Mouse (Mus musculus) WW6 (cell line): ENCODE measurements around the gene Dctn2.

Experiments used
- DNase-seq: peaks from one replicate; pipeline ENCODE4 v3.0.0-alpha.2; 2013; ENCODE audit warnings: low read depth, low spot score

Gene Dctn2

DNA sequence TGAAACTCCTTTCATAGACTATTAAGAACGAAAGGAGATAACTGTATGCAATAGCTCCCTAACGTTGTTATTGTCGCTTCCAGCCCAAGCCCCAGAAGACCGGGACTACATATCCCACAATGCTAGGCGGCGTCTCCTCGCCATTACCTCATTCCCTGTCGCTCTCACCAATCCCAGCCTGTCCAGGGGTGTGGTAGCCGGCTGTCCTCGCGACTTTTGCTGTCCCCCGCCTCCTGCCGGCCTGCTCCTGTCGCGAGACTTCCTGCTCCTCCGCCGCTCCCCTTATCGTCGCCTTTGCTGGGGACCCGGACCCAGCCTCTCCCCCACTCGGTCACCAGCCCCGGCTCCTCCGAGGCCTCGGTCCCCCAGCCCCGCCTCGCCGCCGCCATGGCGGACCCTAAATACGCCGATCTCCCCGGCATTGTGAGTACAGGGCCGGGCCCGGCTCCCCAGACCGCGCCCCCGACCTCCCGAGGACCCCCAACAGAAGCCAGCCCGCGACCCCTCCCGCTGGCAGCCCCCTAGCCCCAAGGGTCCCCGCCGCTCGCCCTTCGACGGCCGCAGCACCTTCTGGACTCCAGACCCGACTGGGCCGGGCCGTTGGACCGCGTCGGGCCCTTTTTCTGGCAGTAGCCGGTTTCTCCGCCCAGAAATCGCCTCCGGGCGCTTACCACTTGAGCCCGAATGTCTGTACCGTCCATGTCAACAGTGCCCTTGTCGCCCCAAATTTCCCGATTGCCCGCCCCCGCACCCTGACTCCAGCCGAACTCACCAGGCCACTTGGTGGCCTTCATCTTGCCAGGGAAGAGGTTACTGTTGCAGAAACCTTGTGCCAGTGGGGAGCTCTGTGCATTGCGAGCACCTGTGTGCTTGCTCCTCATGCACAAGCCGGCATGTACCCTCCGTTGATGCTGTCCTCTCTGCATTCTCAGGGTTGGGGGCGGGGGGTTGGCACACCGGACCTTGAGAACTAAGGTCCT is at the start of gene Dctn2:
TSS of gene Dctn2 (plus strand) at position 257 of the 980 bp plus-strand sequence.
- DNase-seq = no peak

- no peak for DNase-seq
Observed at GRCm38 (mm10) chr10:127216456-127216855, 49.7 kb upstream of the Dctn2 start.

DNA sequence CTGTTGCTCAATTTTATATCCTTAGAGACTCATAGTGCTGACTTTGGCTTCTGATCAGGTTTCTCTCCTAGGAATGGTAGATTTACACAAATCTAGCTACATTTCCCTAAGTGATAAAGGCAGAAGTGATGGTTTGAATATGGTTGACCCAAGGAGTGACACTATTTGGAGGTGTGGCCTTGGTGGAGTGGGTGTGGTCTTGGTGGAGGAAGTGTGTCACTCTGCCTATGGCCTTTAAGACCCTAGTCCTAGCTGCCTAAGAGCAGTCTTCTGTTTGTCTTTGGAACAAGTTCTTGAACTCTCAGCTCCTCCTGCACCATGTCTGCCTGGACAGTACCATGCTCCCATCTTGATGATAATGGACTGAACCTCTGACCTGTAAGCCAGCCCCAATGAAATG is 49.0 kb upstream of the Dctn2 start:
- DNase-seq = no peak

- no peak for DNase-seq
Observed at GRCm38 (mm10) chr10:127218339-127218738, 47.8 kb upstream of the Dctn2 start.

DNA sequence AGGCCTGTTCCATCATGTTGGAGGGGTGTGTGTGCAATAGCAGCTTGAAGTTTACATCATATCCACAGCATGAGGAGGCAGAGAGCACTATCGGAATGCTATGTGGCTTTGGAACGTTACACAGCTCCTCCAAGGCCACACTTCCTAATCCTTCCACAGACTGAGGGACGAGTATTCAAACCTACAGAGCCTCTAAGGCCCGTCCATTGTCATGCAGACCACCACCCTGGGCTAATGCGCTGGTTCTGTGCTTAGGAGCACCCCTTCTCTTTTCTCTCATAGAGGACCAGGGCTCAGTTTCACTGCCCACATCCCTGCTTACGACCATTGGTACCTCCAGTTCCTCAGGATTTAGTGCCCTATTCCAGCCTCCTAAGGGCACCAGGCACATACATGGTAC is 41.0 kb upstream of the Dctn2 start:
- no peak for DNase-seq

DNA sequence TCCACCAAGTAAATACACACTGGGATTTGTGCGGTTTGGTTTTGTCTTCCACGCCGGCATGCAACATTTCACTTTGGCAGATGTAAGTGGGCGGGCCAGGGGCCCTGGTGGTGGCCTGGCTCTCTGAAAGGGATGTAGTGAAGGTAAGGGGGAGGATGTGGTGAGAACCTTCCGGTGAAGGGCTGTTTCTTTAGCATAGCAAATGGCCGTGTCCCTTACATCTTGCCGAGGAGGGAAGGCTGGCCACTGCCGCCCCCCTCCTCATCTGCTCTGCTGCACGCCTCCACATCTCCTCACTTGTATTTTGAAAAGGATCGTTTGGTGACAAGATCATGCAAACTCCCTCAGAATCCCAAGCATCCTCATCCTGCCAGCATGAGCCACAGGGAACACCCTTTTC is 40.4 kb upstream of the Dctn2 start:
- no peak for DNase-seq

- no peak for DNase-seq
Observed at GRCm38 (mm10) chr10:127226318-127226895, 39.8 kb upstream of the Dctn2 start.

DNA sequence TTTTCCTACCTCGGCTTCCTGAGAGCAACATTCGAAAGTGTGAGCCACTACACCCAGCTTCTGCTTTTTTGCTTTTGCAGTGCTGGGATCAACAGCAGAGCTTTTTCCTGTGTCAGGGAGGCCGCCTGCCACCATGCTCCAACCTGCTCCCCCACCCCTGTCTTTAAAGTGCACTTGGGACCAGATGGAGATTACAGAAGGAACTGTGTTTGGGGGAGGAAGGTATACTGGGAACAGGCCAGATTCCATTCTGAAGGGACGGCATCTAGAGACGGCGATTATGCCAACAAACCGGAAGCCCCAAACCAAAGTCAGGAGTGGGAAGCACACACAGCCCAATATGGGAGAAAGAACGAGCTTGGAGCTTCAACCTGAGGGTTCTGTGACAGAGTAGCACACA is 39.0 kb upstream of the Dctn2 start:
- DNase-seq = no peak

- no peak for DNase-seq
Observed at GRCm38 (mm10) chr10:127228897-127229296, 37.3 kb upstream of the Dctn2 start.

DNA sequence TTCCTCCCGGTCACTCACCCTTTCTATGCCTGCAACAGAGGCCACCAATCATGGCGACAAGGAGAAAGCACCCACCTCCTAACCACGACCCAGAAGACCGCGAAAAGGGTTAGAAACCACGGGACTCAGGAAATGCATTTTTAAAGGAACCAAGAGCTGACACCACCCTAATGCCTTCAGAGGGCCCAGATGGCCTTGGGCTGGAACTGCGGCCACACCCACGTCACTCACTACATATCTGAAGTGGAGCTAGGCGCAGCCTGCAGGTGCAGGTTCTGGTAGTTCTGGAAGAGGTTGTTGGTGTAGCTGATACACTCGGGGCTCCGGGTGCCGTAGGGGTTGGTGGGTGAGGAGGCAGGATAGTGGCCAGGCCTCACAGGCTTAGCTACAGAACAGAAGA is 35.5 kb upstream of the Dctn2 start:
- DNase-seq = no peak

DNA sequence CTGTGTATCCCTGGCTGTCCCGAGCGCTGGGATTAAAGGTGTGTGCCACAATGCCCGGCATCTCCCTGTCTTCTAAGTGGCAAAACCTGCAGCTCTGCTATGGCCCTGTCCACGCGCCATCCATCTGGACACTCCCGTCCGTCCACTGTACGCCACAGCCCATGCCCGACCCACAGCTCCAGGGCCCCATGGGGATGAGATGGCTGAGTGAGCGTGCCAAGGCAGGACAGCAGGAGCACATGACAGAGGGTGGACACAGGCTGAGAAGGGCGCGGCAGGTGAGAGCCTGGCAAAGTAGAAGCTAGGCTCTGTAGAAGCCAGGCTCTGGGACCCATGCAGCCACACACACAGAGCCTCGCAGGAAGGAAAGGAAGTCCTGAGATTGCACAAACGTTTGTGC is 34.4 kb upstream of the Dctn2 start:
- no peak for DNase-seq

DNA sequence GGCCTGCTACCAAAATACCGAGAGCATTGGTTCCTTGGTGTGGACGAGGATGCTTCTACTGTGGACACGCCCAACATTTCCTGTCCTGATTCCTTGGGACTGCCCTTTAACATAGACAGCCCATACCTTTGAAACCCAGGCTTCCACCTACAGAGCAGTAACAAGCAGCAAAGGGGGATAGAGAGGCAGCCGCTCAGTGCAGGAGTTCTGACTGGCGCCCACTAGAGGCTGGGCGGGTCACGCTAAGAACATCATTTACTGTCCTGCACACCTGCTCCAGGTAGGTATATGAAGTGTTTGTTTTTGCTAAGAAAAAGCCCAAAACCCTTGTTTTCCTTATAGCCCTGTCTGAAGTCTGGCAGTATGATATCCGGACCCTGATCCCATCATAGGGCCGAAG is 33.0 kb upstream of the Dctn2 start:
- DNase-seq = no peak

GRCm38 (mm10) chr10:127236541-127236940 is 29.6 kb upstream of the Dctn2 start:
- DNase-seq = no peak

- no peak for DNase-seq
Observed at GRCm38 (mm10) chr10:127238241-127238824, 27.8 kb upstream of the Dctn2 start.

DNA sequence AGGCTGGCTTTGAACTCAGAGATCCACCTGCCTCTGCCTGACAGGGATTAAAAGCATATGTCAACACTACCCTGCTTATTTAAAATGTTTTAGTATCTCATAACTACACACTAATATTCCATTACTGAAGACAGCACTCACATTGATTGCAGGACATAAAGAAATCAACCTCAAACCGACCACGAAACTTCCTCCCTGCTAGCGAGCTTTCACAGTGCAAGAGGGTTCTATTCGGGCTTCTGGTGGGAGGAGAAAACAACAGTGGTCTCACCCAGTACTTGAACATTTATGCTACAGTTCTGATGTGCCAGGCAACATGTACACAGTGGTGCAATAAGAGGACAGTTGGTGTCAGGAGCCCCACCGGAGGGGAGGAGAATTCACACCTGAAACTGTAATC is 15.4 kb upstream of the Dctn2 start:
- no peak for DNase-seq

DNA sequence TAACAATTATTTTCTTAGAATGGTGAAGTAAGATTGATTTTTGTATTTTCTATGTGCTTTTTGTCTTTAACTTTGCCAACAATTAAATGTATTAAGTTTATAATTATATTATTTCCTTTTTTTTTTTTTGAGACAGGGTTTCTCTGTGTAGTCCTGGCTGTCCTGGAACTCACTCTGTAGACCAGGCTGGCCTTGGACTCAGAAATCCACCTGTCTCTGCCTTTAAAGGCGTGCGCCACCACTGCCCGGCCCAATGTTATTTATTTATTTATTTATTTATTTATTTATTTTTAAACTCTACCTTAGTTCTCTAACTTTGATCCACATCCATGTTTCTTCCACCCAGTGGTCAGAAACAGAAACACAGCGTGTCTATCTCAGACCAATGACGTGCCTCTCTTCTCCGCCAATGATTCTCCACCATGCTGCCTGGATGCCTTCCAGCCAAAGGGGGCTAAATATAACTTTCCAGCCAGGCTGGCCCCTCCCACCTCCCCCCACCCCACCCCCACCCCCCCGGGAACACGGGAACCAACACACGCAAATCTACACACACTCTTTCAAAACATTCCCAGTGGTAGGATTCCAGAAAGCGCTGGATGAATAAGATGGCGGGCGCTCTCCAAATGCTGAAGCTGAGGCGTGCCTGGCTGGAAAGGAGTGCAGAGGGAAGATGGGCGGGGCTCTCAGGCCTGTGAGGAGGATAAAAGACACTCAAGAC is 10.4 kb upstream of the Dctn2 start:
- DNase-seq = no peak

GRCm38 (mm10) chr10:127257790-127258189 is 8.4 kb upstream of the Dctn2 start:
- DNase-seq = no peak

DNA sequence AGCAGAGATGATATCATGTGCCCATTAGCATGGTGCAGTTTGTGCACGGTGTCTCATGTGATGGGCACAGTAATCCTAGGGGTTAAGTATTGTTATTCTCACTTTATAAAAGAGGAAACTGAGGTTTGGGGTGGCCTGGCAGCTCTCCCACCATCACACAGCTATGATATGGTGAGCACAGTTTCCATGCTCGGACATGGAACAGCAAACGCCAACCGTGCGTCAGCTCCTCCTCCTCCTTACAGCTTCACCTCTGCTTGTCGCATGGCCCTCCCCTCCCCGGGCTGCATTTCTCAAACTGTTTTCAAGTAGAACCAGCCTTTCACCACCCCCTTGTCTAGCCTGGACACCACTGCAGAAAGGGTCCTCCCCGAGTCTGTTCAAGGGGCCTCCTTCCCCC is 7.7 kb upstream of the Dctn2 start:
- DNase-seq = no peak

GRCm38 (mm10) chr10:127261706-127262547 is 4.2 kb upstream of the Dctn2 start:
- DNase-seq = no peak

GRCm38 (mm10) chr10:127262548-127263398 is 3.4 kb upstream of the Dctn2 start, which contains the start of gene Kif5a:
Kif5a (minus strand) TSS chr10:127263348.
- no peak for DNase-seq
